Mouse (Mus musculus): Measurements from ENCODE around the gene Kcna2. TPM values are rescaled to one million over a fixed set of nuclear protein-coding genes. Genes with fewer than 3 reads are reported as not detected.

The Kcna2 gene
- polyA plus RNA-seq, 1 experiment from 2014 or later: 1.9 TPM

DNA sequence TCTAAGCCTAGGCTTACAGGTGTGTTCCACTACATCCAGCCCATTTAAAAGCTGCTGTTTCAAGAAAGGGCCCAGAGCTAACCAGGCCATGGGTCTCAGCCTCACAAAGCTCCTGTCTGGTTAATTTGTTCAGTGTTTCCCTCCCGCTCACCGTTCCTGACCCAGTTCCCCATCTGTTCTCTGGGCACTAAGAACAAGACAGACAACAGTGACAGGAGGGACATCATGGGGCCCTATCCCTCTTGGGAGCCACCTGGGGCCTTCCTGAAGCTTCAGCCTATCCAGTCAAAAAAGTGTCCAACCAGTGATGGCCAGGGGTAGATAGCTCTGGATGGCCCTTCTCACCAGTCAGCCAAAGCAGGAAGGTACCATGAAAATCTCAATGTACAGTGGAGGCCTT is 61.8 kb downstream of the Kcna2 start:
- H3K27ac ChIP-seq (replicated peaks): no peak overlapping the region
- H3K4me1 ChIP-seq (replicated peaks): peaks cover 9% of the 10 kb centered on the region
- no peak for ATAC-seq (ENCODE audit: low read depth)
- 82% methylated on average over 2 of the region's 2 CpGs for WGBS
- no peak overlapping the region for H3K4me2 ChIP-seq
- no peak overlapping the region for H3K4me3 ChIP-seq
- H3K36me3 ChIP-seq: no peaks in the 10 kb centered on the region
- no peaks in the 10 kb centered on the region for H3K9me3 ChIP-seq
- no peaks in the 10 kb centered on the region for H3K27me3 ChIP-seq
- H3K9ac ChIP-seq: no peak overlapping the region

Other genes starting within 250 kb of the Kcna2 start
- gene Kcna3, start 65.0 kb upstream of the Kcna2 start, polyA plus RNA-seq (2015; fragmentation: Nextera tagmentation; extraction: Ambion mirVana): 2.8 and 3.9 TPM in 2 replicates
- not detected in 2 replicates for gene Kcna10, start 81.9 kb downstream of the Kcna2 start, polyA plus RNA-seq (2015; fragmentation: Nextera tagmentation; extraction: Ambion mirVana)
- 0.27 and 1.2 TPM in 2 replicates for gene Cym, start 120.6 kb downstream of the Kcna2 start, polyA plus RNA-seq (2015; fragmentation: Nextera tagmentation; extraction: Ambion mirVana)
- not detected in 2 replicates for gene A630076J17Rik, start 129.5 kb downstream of the Kcna2 start, polyA plus RNA-seq (2015; fragmentation: Nextera tagmentation; extraction: Ambion mirVana)
- gene Prok1, start 138.6 kb downstream of the Kcna2 start, polyA plus RNA-seq (2015; fragmentation: Nextera tagmentation; extraction: Ambion mirVana): not detected in 2 replicates
- gene Lamtor5, start 177.7 kb downstream of the Kcna2 start, polyA plus RNA-seq (2015; fragmentation: Nextera tagmentation; extraction: Ambion mirVana): 220 and 227 TPM in 2 replicates
- gene Slc16a4, start 190.1 kb downstream of the Kcna2 start, polyA plus RNA-seq (2015; fragmentation: Nextera tagmentation; extraction: Ambion mirVana): 1.9 and 2.0 TPM in 2 replicates
- gene Rbm15, start 232.5 kb downstream of the Kcna2 start, polyA plus RNA-seq (2015; fragmentation: Nextera tagmentation; extraction: Ambion mirVana): 8.4 TPM in 2 replicates

All from neural tube, embryonic 13.5 days (tissue).